Mouse (Mus musculus) lung, adult 2 months (tissue): ENCODE data around the gene Pltp. TPM values are rescaled to one million over a fixed set of nuclear protein-coding genes. Genes with fewer than 3 reads are reported as not detected.
"Not testable (repeated sequence)": the region's sequence is repeated elsewhere in the genome, so short reads cannot be mapped to it uniquely, and the experiment has no call there.

ENCODE experiments used
- DNase-seq: peaks from one replicate; pipeline ENCODE4 v3.0.0; 2022
- H3K4me1 ChIP-seq: fragments of 200-500 bp; 2 replicates; pipeline ENCODE4 v1.6.1; 2011; ENCODE audit warnings: low read length; ENCODE audit not compliant: control insufficient read depth, insufficient read depth
- H3K4me3 ChIP-seq: fragments of 200-500 bp; replicated peaks from 2 replicates; pipeline ENCODE3; 2011; ENCODE audit warnings: low read depth, mild to moderate bottlenecking, control low read depth, low read length; ENCODE audit errors: extremely low read depth
- CTCF ChIP-seq: fragments of 200-500 bp; IDR thresholded peaks from 2 replicates; pipeline ENCODE4 v1.5.1; 2011; ENCODE audit warnings: mild to moderate bottlenecking, low read length, control low read depth; ENCODE audit not compliant: insufficient read depth
- POLR2A ChIP-seq: fragments of 200-500 bp; IDR thresholded peaks from 2 replicates; pipeline ENCODE4 v1.6.1; 2011; ENCODE audit warnings: low read depth, mild to moderate bottlenecking, control low read depth, low read length, borderline replicate concordance; ENCODE audit errors: extremely low read depth
- WGBS: fragments of 180-500 bp; shearing (Covaris S2); methylation state at CpG from one replicate; pipeline ENCODE4 v1.1.7; 2018; 5-methylcytosine and 5-hydroxymethylcytosine counted together
- polyA plus RNA-seq: library from polyadenylated mRNA; depleted of rRNA; stranded (reverse); fragments of >200 nt; gene quantifications from 2 replicates; pipeline ENCODE4 v1.2.3, GENCODE M21; 2012; rRNA removed

The Pltp gene
- polyA plus RNA-seq, 1 experiment, result 873 TPM

GRCm38 (mm10) chr2:164800252-164801004 is 57.1 kb downstream of the Pltp start:
- WGBS, result 81% methylated on average over 13 of the region's 13 CpGs
- TF ChIP-seq CTCF, result no peak
- no peak for TF ChIP-seq POLR2A

GRCm38 (mm10) chr2:164798554-164798953 is 59.0 kb downstream of the Pltp start:
- H3K4me3 ChIP-seq, DNase-seq, H3K4me1 ChIP-seq: not testable (repeated sequence)
- WGBS, result 64% methylated on average over 6 of the region's 6 CpGs

More at GRCm38 (mm10) chr2:164800252-164801004, 57.1 kb downstream of the Pltp start:
- no peak for DNase-seq
- H3K4me3 ChIP-seq, result no peak overlapping the region
- peaks cover 3% of the 10 kb centered on the region; the same call in 1 of the 2 replicates for H3K4me1 ChIP-seq

- WGBS, result 77% methylated on average over 4 of the region's 4 CpGs
- Histone ChIP-seq H3K4me1 (peaks cover 4% of the 10 kb centered on the region), H3K4me3 (no peak overlapping the region)
- no peak for DNase-seq
- TF ChIP-seq POLR2A, result no peak
- no peak for TF ChIP-seq CTCF
Measured at GRCm38 (mm10) chr2:164795868-164796267, 61.6 kb downstream of the Pltp start.

- peak; percentile 68 for DNase-seq
- Histone ChIP-seq H3K4me3 (no peak overlapping the region), H3K4me1 (peaks cover 7% of the 10 kb centered on the region)
- 24% methylated on average over 5 of the region's 5 CpGs for WGBS
- no peak; the same call in 1 of the 2 replicates for TF ChIP-seq POLR2A
- TF ChIP-seq CTCF, result peak; percentile 78
Measured at GRCm38 (mm10) chr2:164794293-164794692, 63.2 kb downstream of the Pltp start.

GRCm38 (mm10) chr2:164793772-164794171 is 63.7 kb downstream of the Pltp start:
- Histone ChIP-seq H3K4me3 (no peak overlapping the region), H3K4me1 (peaks cover 8% of the 10 kb centered on the region)
- TF ChIP-seq POLR2A (no peak), CTCF (no peak)
- no peak for DNase-seq
- 85% methylated on average over 2 of the region's 2 CpGs for WGBS

GRCm38 (mm10) chr2:164793236-164793635 is 64.3 kb downstream of the Pltp start:
- peaks cover 14% of the 10 kb centered on the region for H3K4me1 ChIP-seq
- WGBS, result 75% methylated on average over 3 of the region's 3 CpGs
- H3K4me3 ChIP-seq, result no peak overlapping the region
- TF ChIP-seq POLR2A, result no peak
- TF ChIP-seq CTCF, result peak; percentile 88
- DNase-seq, result peak; percentile 50

- DNase-seq, result no peak
- Histone ChIP-seq H3K4me1 (peaks cover 15% of the 10 kb centered on the region), H3K4me3 (no peak overlapping the region)
- TF ChIP-seq CTCF, result no peak
- TF ChIP-seq POLR2A, result no peak
- WGBS, result 89% methylated on average over 12 of the region's 12 CpGs
Measured at GRCm38 (mm10) chr2:164792400-164793190, 64.9 kb downstream of the Pltp start.

- no peak for TF ChIP-seq POLR2A
- no peak for TF ChIP-seq CTCF
- no peak overlapping the region for H3K4me3 ChIP-seq
- DNase-seq, result no peak
- WGBS, result 86% methylated on average over 18 of the region's 18 CpGs
- H3K4me1 ChIP-seq, result peaks cover 18% of the 10 kb centered on the region
Measured at GRCm38 (mm10) chr2:164791841-164792261, 65.7 kb downstream of the Pltp start.

GRCm38 (mm10) chr2:164790451-164790850 is 67.1 kb downstream of the Pltp start:
- H3K4me3 ChIP-seq, result no peak overlapping the region
- H3K4me1 ChIP-seq, result peaks cover 21% of the 10 kb centered on the region
- peak; percentile 60 for DNase-seq
- TF ChIP-seq CTCF, result no peak
- TF ChIP-seq POLR2A, result no peak
- WGBS, result 39% methylated on average over 4 of the region's 4 CpGs

Other genes starting within 250 kb of the Pltp start
- gene Wfdc6b, start 244.2 kb downstream of the Pltp start, polyA plus RNA-seq, result 1.3 and 1.9 TPM in 2 replicates
- 5.3 and 8.5 TPM in 2 replicates for gene Wfdc8, start 244.1 kb downstream of the Pltp start, polyA plus RNA-seq
- gene Wfdc16, start 218.9 kb downstream of the Pltp start, polyA plus RNA-seq, result 0.97 and 1.9 TPM in 2 replicates
- gene Wfdc10, start 201.7 kb downstream of the Pltp start, polyA plus RNA-seq, result 7.9 and 10.9 TPM in 2 replicates
- not detected in 2 replicates for gene Wfdc9, start 201.1 kb downstream of the Pltp start, polyA plus RNA-seq
- not detected in 2 replicates for gene Wfdc11, start 183.6 kb downstream of the Pltp start, polyA plus RNA-seq
- gene Wfdc13, start 172.6 kb downstream of the Pltp start, polyA plus RNA-seq, result 0.98 and 1.3 TPM in 2 replicates
- not detected in 2 replicates for gene Spint4, start 159.2 kb downstream of the Pltp start, polyA plus RNA-seq
- not detected in 2 replicates for gene Spint5, start 142.4 kb downstream of the Pltp start, polyA plus RNA-seq
- gene Wfdc3, start 111.8 kb downstream of the Pltp start, polyA plus RNA-seq, result 1.3 and 2.3 TPM in 2 replicates
- gene Dnttip1, start 111.7 kb downstream of the Pltp start, polyA plus RNA-seq, result 25.5 and 63.1 TPM in 2 replicates
- gene Ube2c, start 87.8 kb downstream of the Pltp start, polyA plus RNA-seq, result 6.2 and 9.7 TPM in 2 replicates
- gene Tnnc2, start 77.7 kb downstream of the Pltp start, polyA plus RNA-seq, result 237 TPM in 1 of 2 replicates, not detected in the other
- 52.0 and 61.8 TPM in 2 replicates for gene Snx21, start 71.9 kb downstream of the Pltp start, polyA plus RNA-seq
- gene Acot8, start 52.8 kb downstream of the Pltp start, polyA plus RNA-seq, result 35.7 and 38.6 TPM in 2 replicates
- 3.1 and 3.8 TPM in 2 replicates for gene Zswim3, start 52.6 kb downstream of the Pltp start, polyA plus RNA-seq
- gene Zswim1, start 35.0 kb downstream of the Pltp start, polyA plus RNA-seq, result 9.8 and 10.3 TPM in 2 replicates
- gene Spata25, start 29.2 kb downstream of the Pltp start, polyA plus RNA-seq, result 0.54 and 1.1 TPM in 2 replicates
- 289 and 294 TPM in 2 replicates for gene Ctsa, start 24.8 kb downstream of the Pltp start, polyA plus RNA-seq
- gene Neurl2, start 24.3 kb downstream of the Pltp start, polyA plus RNA-seq, result 14.8 and 17.9 TPM in 2 replicates
- 42.9 and 44.3 TPM in 2 replicates for gene Pcif1, start 21.6 kb upstream of the Pltp start, polyA plus RNA-seq
- 33.2 and 34.9 TPM in 2 replicates for gene Zfp335, start 54.0 kb upstream of the Pltp start, polyA plus RNA-seq
- 12.4 and 13.4 TPM in 2 replicates for gene Mmp9, start 83.1 kb upstream of the Pltp start, polyA plus RNA-seq
- gene Slc12a5, start 103.1 kb upstream of the Pltp start, polyA plus RNA-seq, result 3.6 and 3.9 TPM in 2 replicates
- gene Ncoa5, start 177.2 kb upstream of the Pltp start, polyA plus RNA-seq, result 27.7 and 29.1 TPM in 2 replicates
- gene Cd40, start 197.9 kb upstream of the Pltp start, polyA plus RNA-seq, result 36.2 and 51.7 TPM in 2 replicates
- not detected in 2 replicates for gene 1700025C18Rik, start 233.0 kb upstream of the Pltp start, polyA plus RNA-seq